Mouse (Mus musculus) ES-CJ7 (cell line): ENCODE measurements at regions not wholly inside any gene's neighbourhood (a gene's known extent, or its start where the extent isn't known, plus 50 kb on each side); places are given as distances from the start of the nearest gene placed in this dataset.

Source experiments
- DNase-seq: peaks from one replicate; pipeline ENCODE4 v3.0.0; 2011; ENCODE audit warnings: low read depth, low spot score

DNA sequence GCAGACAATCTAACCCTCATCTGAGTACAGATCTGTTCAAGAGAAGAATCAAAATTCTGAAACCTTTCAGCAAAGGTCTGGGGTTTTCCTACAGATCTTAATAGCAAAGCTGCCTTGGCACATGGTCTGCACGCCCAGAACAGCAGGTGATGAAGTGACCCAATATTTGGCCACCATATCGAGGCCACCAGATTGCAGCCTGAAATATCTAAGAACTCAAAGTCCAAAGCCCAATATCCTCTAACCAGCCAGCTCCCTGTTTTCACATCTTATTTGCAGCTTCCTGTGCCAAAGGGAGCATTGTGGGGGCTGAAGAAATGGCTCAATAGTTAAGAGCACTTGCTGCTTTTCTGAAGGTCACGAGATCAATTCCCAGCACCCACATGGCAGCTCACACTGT is 52.8 kb upstream of the Rgs7 start:
- peak; percentile 6 for DNase-seq
